Mouse (Mus musculus) liver, postnatal 0 days (tissue): ENCODE data around the gene Prn.

Experiments used
- CTCF ChIP-seq: sonication (generic); IDR thresholded peaks from 2 replicates; pipeline ENCODE4 v1.5.1; 2016; ENCODE audit warnings: antibody characterized with exemption, low read depth
- EP300 ChIP-seq: IDR thresholded peaks from 2 replicates; pipeline ENCODE4 v1.6.1; 2016; ENCODE audit warnings: antibody characterized with exemption, low read depth, mild to moderate bottlenecking

GRCm38 (mm10) chr2:131896011-131896410 lies 13.7 kb upstream of the Prn start:
- TF ChIP-seq CTCF = no peak
- TF ChIP-seq EP300 = no peak
